Mouse (Mus musculus) liver, postnatal 0 days (tissue): ENCODE results near the gene Trim17.

Experiments used
- CTCF ChIP-seq: sonication (generic); IDR thresholded peaks from 2 replicates; pipeline ENCODE4 v1.5.1; 2016; ENCODE audit warnings: antibody characterized with exemption, low read depth
- EP300 ChIP-seq: IDR thresholded peaks from 2 replicates; pipeline ENCODE4 v1.6.1; 2016; ENCODE audit warnings: antibody characterized with exemption, low read depth, mild to moderate bottlenecking

GRCm38 (mm10) chr11:58937909-58938308, 16.6 kb upstream of the Trim17 start:
- no peak for TF ChIP-seq CTCF
- no peak for TF ChIP-seq EP300
